Mouse (Mus musculus): Measurements from ENCODE around the gene Kdm3a.

GRCm38 (mm10) chr6:71575359-71575758 is 57.4 kb downstream of the Kdm3a start:
- TF ChIP-seq POLR2A (IDR thresholded peaks at IDR 0.05; ENCODE audit: borderline replicate concordance, extremely low read depth, insufficient read depth, insufficient read length, poor library complexity, severe bottlenecking) (no peak), CTCF (IDR thresholded peaks at IDR 0.05; ENCODE audit: borderline replicate concordance, extremely low read depth, insufficient read depth, insufficient read length) (no peak)
